Mouse (Mus musculus) left cerebral cortex, postnatal 10 days (tissue): Measurements from ENCODE around the gene Bpifa1. TPM values are rescaled to one million over a fixed set of nuclear protein-coding genes. Genes with fewer than 3 reads are reported as not detected.

Experiments
- DNase-seq, 2 experiments: peaks; one replicate each; pipeline ENCODE4 v3.0.0; 2021 to 2022; ENCODE audit warnings: low spot score in 2 of 2, mixed read lengths in 1 of 2; ENCODE audit errors: extremely low spot score in 1 of 2
- intact Hi-C: fragments of 180-260 bp; cut with DNase I; formaldehyde crosslinking; loops from one replicate; pipeline ENCODE4 v1.15.1; 2025
- total RNA-seq, 2 experiments: library from RNA; stranded (reverse); gene quantifications; 2 replicates each; pipeline ENCODE4 v1.2.3; 2021

Bpifa1 gene
- total RNA-seq, 2 experiments from 2014 or later = not detected

GRCm38 (mm10) chr2:154193071-154193470, 50.4 kb downstream of the Bpifa1 start:
- intact Hi-C loops = no loop called here
- DNase-seq = no peak

GRCm38 (mm10) chr2:154193994-154194504, 51.4 kb downstream of the Bpifa1 start:
- DNase-seq = no peak

DNA sequence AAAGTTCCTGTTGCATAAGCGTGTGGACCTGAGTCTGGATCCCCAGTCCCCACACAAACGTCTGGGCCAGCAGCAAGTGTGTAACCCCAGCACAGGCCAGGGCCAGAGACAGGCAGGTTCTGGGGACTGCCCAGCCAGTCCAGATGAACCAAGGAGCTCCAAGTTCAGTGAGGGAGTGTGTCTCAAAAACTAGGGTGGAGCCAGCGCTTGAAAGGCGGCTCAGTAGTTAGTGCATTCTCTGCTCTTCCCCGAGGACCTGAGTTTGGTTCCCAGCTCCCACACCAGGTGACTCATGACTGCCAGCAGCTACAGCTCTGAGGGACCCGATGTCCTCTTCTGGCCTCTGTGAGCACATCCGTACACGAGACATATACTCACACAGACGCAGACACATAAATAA, 54.4 kb downstream of the Bpifa1 start:
- DNase-seq = peak in 1 of 2 experiments; percentile 14
- intact Hi-C loops = no loop called here

More at GRCm38 (mm10) chr2:154193994-154194504, 51.4 kb downstream of the Bpifa1 start:
- intact Hi-C loops = no loop called here

Other genes with a start within 250 kb of the Bpifa1 start
- not detected for gene Bpifb6, start 242.5 kb upstream of the Bpifa1 start, total RNA-seq
- not detected for gene Bpifb3, start 224.7 kb upstream of the Bpifa1 start, total RNA-seq
- gene Bpifb4, start 204.7 kb upstream of the Bpifa1 start, total RNA-seq = not detected
- gene Bpifa6, start 167.9 kb upstream of the Bpifa1 start, total RNA-seq = not detected
- not detected for gene Bpifa2, start 134.6 kb upstream of the Bpifa1 start, total RNA-seq
- gene Bpifa3, start 12.5 kb upstream of the Bpifa1 start, total RNA-seq = not detected
- not detected for gene Bpifa5, start 19.7 kb downstream of the Bpifa1 start, total RNA-seq
- under 1 TPM; 0.28 to 0.41 TPM for gene Bpifb1, start 47.9 kb downstream of the Bpifa1 start, total RNA-seq
- under 1 TPM in 1 of 2 experiments, not detected in 1; 0.21 TPM for gene Bpifb5, start 80.9 kb downstream of the Bpifa1 start, total RNA-seq
- gene Bpifb9a, start 115.0 kb downstream of the Bpifa1 start, total RNA-seq = not detected
- gene Bpifb9b, start 164.3 kb downstream of the Bpifa1 start, total RNA-seq = not detected
- 10 to 100 TPM; 11.2 to 11.5 TPM for gene Cdk5rap1, start 230.1 kb downstream of the Bpifa1 start, total RNA-seq